In the genomic region with DNA sequence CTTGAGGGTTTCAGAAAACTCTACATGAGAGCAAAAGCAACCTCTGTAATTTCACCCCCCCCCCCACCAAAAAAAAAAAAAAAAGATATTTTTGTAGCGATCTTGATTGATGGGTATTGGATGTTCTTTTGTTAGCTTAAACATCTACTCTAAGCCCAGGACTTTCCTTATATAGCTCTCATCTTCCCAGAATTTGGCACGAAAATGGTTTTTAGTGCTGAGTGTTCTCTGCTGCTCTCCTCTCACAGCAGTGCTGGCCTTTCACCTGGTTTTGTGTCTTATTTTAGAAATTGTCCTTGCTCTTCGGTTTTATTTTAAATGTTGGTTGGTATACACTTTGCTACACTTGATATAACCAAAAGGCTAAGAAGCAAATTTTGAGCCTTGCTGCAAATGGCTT, we compare ENCODE assay signal across 18 mouse cellular contexts.
DNase-seq lines count a peak whose midpoint lies in the region; ATAC-seq and TF ChIP-seq lines count a peak whose summit lies in the region.
"Had no signal": no experiment of that assay in that cellular context is flagged by ENCODE, and none has a peak within 500 bp of the region (broad histone marks: within the 10 kb centered on the region; RNA-seq: fewer than 3 reads in every experiment).

No protein-coding gene starts in this region.

- H3K27ac ChIP-seq in cerebellum, adult 2 months (ENCODE audit: insufficient read depth, low read length), result no peak overlapping the region
- H3K27ac ChIP-seq in intestine, embryonic 15.5 days, result no peak overlapping the region
- no peak overlapping the region for H3K27ac ChIP-seq in intestine, postnatal 0 days (ENCODE audit: low read depth, low read length)
- H3K27ac ChIP-seq in bone marrow macrophage, adult 2 months (ENCODE audit: insufficient read depth, low read depth, low read length), result peak overlapping the region; percentile 46
- H3K27ac ChIP-seq in stomach, embryonic 14.5 days (ENCODE audit: low read length), result peak overlapping the region; percentile 44; the same call in 1 of the 2 replicates
- no peak overlapping the region for H3K27ac ChIP-seq in forebrain, embryonic 12.5 days
- H3K27ac ChIP-seq: gastrocnemius, adult 2 months; liver, embryonic 12.5 days had no signal

- whole genome bisulfite sequencing in cerebellum, adult 2 months, result 44% methylated on average over 3 of the region's 3 CpGs
- 60% methylated on average over 3 of the region's 3 CpGs for WGBS in intestine, embryonic 15.5 days
- 56% methylated on average over 3 of the region's 3 CpGs for WGBS in intestine, postnatal 0 days
- 52% methylated on average over 3 of the region's 3 CpGs for WGBS in stomach, embryonic 14.5 days
- 83% methylated on average over 3 of the region's 3 CpGs for WGBS in forebrain, embryonic 12.5 days

- no peak overlapping the region for H3K4me3 ChIP-seq in cerebellum, adult 2 months (replicated peaks; ENCODE audit: insufficient read depth, low read depth, low read length)
- H3K4me3 ChIP-seq in intestine, embryonic 15.5 days (replicated peaks), result no peak overlapping the region
- H3K4me3 ChIP-seq in intestine, postnatal 0 days (ENCODE audit: low read depth, low read length), result no peak overlapping the region
- no peak overlapping the region for H3K4me3 ChIP-seq in bone marrow macrophage, adult 2 months (ENCODE audit: insufficient read depth, low read length)
- H3K4me3 ChIP-seq in stomach, embryonic 14.5 days (ENCODE audit: low read depth, low read length), result no peak overlapping the region
- H3K4me3 ChIP-seq in forebrain, embryonic 12.5 days (replicated peaks), result no peak overlapping the region
- H3K4me3 ChIP-seq: erythroblast, embryonic 14.5 days; gastrocnemius, adult 2 months; liver, embryonic 12.5 days had no signal

- H3K9ac ChIP-seq in intestine, embryonic 15.5 days, result no peak overlapping the region
- no peak overlapping the region for H3K9ac ChIP-seq in intestine, postnatal 0 days (ENCODE audit: low read depth, low read length)
- no peak overlapping the region for H3K9ac ChIP-seq in stomach, embryonic 14.5 days (replicated peaks; ENCODE audit: low read depth, low read length)
- no peak overlapping the region for H3K9ac ChIP-seq in forebrain, embryonic 12.5 days
- H3K9ac ChIP-seq: forebrain, postnatal 0 days; liver, embryonic 12.5 days had no signal

- TF ChIP-seq POLR2A in cerebellum, adult 2 months (IDR thresholded peaks at IDR 0.05; ENCODE audit: borderline replicate concordance, insufficient read depth, low read length), result no peak
- no peak for TF ChIP-seq POLR2A in bone marrow macrophage, adult 2 months (IDR thresholded peaks at IDR 0.05; ENCODE audit: borderline replicate concordance, low read depth, low read length)

- ATAC-seq in intestine, embryonic 15.5 days, result peak; percentile 45; the same call in 1 of the 2 replicates
- ATAC-seq in intestine, postnatal 0 days, result no peak
- ATAC-seq in stomach, embryonic 14.5 days (ENCODE audit: insufficient number of reproducible peaks, insufficient read depth, low FRiP score, low read depth), result no peak
- no peak for ATAC-seq in forebrain, embryonic 12.5 days (ENCODE audit: low FRiP score)
- ATAC-seq: forebrain, postnatal 0 days; hindbrain, embryonic 16.5 days; liver, embryonic 12.5 days; Patski had no signal

- H3K27me3 ChIP-seq in cerebellum, adult 2 months (ENCODE audit: control insufficient read depth, insufficient read depth, low read length), result no peaks in the 10 kb centered on the region
- no peaks in the 10 kb centered on the region for H3K27me3 ChIP-seq in intestine, embryonic 15.5 days (replicated peaks)
- H3K27me3 ChIP-seq in intestine, postnatal 0 days (replicated peaks; ENCODE audit: control insufficient read depth, insufficient read depth, low read length), result no peaks in the 10 kb centered on the region
- no peaks in the 10 kb centered on the region for H3K27me3 ChIP-seq in stomach, embryonic 14.5 days (ENCODE audit: control insufficient read depth, insufficient read depth, low read length)
- H3K27me3 ChIP-seq in forebrain, embryonic 12.5 days, result no peaks in the 10 kb centered on the region
- H3K27me3 ChIP-seq: liver, embryonic 12.5 days; Patski had no signal

- no peak for TF ChIP-seq CTCF in cerebellum, adult 2 months (IDR thresholded peaks at IDR 0.05; ENCODE audit: borderline replicate concordance, insufficient read depth, low read depth, low read length)
- TF ChIP-seq CTCF in intestine, postnatal 0 days (IDR thresholded peaks at IDR 0.05; ENCODE audit: low read depth), result no peak
- no peak for TF ChIP-seq CTCF in bone marrow macrophage, adult 2 months (IDR thresholded peaks at IDR 0.05; ENCODE audit: low read depth, low read length)

- no peaks in the 10 kb centered on the region for H3K4me1 ChIP-seq in cerebellum, adult 2 months (ENCODE audit: control insufficient read depth, insufficient read depth, low read length)
- H3K4me1 ChIP-seq in intestine, embryonic 15.5 days (replicated peaks), result no peaks in the 10 kb centered on the region
- no peaks in the 10 kb centered on the region for H3K4me1 ChIP-seq in intestine, postnatal 0 days (replicated peaks; ENCODE audit: control insufficient read depth, insufficient read depth, low read length)
- H3K4me1 ChIP-seq in bone marrow macrophage, adult 2 months (ENCODE audit: control insufficient read depth, insufficient read depth, low read length), result peaks cover 17% of the 10 kb centered on the region
- H3K4me1 ChIP-seq in stomach, embryonic 14.5 days (ENCODE audit: control insufficient read depth, insufficient read depth, low read length), result no peaks in the 10 kb centered on the region
- H3K4me1 ChIP-seq in forebrain, embryonic 12.5 days, result no peaks in the 10 kb centered on the region

- no peak overlapping the region for H3K4me2 ChIP-seq in intestine, embryonic 15.5 days (replicated peaks)
- no peak overlapping the region for H3K4me2 ChIP-seq in intestine, postnatal 0 days (replicated peaks; ENCODE audit: low read depth)
- H3K4me2 ChIP-seq in stomach, embryonic 14.5 days (replicated peaks; ENCODE audit: low read depth, low read length), result no peak overlapping the region
- no peak overlapping the region for H3K4me2 ChIP-seq in forebrain, embryonic 12.5 days
- H3K4me2 ChIP-seq: liver, embryonic 12.5 days had no signal

- DNase-seq in cerebellum, adult 9-10 months, result peak; percentile 5
- no peak for DNase-seq in cerebellum, adult 2 months
- DNase-seq in gastrocnemius, postnatal 25 days, result no peak
- DNase-seq: cerebellum, adult 9-11 months; embryo, embryonic 11 days; forebrain, postnatal 0 days; gastrocnemius, adult 2 months; left cerebral cortex, postnatal 4 days; midbrain, embryonic 14.5 days had no signal

- no peaks in the 10 kb centered on the region for H3K36me3 ChIP-seq in intestine, embryonic 15.5 days
- no peaks in the 10 kb centered on the region for H3K36me3 ChIP-seq in intestine, postnatal 0 days (ENCODE audit: control insufficient read depth, insufficient read depth)
- no peaks in the 10 kb centered on the region for H3K36me3 ChIP-seq in stomach, embryonic 14.5 days (ENCODE audit: control insufficient read depth, insufficient read depth, low read length)
- H3K36me3 ChIP-seq in forebrain, embryonic 12.5 days (replicated peaks), result no peaks in the 10 kb centered on the region

- no peaks in the 10 kb centered on the region for H3K9me3 ChIP-seq in intestine, embryonic 15.5 days
- no peaks in the 10 kb centered on the region for H3K9me3 ChIP-seq in intestine, postnatal 0 days (ENCODE audit: control insufficient read depth)
- H3K9me3 ChIP-seq in stomach, embryonic 14.5 days (ENCODE audit: control insufficient read depth, low read depth, low read length), result no peaks in the 10 kb centered on the region
- 0 out of 2 replicates have a peak, but pooled peaks cover 7% of the 10 kb centered on the region for H3K9me3 ChIP-seq in forebrain, embryonic 12.5 days

Comparison
In these comparisons a context has a peak if more than half of its experiments do, and no peak if none do; other contexts are left out.
1. H3K27ac ChIP-seq: peak in bone marrow macrophage, adult 2 months (single experiment) and stomach, embryonic 14.5 days (single experiment); none in cerebellum, adult 2 months (single experiment), intestine, embryonic 15.5 days (single experiment), intestine, postnatal 0 days (single experiment) and forebrain, embryonic 12.5 days (single experiment).